Mouse (Mus musculus): ENCODE data around the gene Nptn.

DNA sequence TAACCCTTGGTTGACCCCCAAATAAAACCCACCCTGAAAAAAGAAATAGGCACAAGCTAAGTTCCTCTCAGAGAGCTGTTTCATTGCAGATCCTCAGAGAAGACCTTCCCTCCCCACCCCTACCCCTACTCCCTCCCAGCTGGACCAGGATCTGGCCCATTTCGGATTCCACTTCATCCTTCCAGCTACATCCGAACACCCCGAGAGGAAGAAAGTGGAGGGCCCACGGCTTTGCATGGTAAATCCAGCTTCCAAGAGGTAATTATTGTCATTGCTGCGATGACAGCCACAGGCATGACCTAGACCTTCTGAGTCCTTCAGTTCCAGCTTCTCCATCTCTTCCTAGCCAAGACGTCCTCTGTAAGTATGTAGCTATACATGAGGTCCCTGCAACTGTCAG lies 31.1 kb upstream of the Nptn start:
- TF ChIP-seq ZC3H11A (IDR thresholded peaks at IDR 0.05; ENCODE audit: borderline replicate concordance, low read depth, low read length) (no peak), ZNF384 (IDR thresholded peaks at IDR 0.05; ENCODE audit: low read depth, low read length) (no peak), MAFK (IDR thresholded peaks at IDR 0.05; ENCODE audit: insufficient read depth, low read depth, low read length) (no peak), HCFC1 (IDR thresholded peaks at IDR 0.05; ENCODE audit: borderline replicate concordance, insufficient read depth, low read length) (no peak)
